Mouse (Mus musculus) midbrain, embryonic 11.5 days (tissue): Measurements from ENCODE around the gene Tagap1. TPM values are rescaled to one million over a fixed set of nuclear protein-coding genes. Genes with fewer than 3 reads are reported as not detected.
"Not testable (repeated sequence)": the region's sequence is repeated elsewhere in the genome, so short reads cannot be mapped to it uniquely, and the experiment has no call there.

ENCODE experiments used
- ATAC-seq: fragments of 200-750 bp; cut with Nextera tagmentation; 2 replicates; pipeline ENCODE4 v1.8.0; 2017; ENCODE audit warnings: moderate TSS enrichment, moderate library complexity; ENCODE audit not compliant: low FRiP score
- DNase-seq: peaks from one replicate; pipeline ENCODE4 v3.0.0; 2015; ENCODE audit warnings: low spot score; ENCODE audit errors: missing footprints
- H3K27ac ChIP-seq: fragments of 300-500 bp; sonication (generic); 2 replicates; pipeline ENCODE4 v1.5.1; 2014; ENCODE audit warnings: low read depth, low read length
- H3K27me3 ChIP-seq: fragments of 300-500 bp; sonication (generic); 2 replicates; pipeline ENCODE4 v1.6.1; 2014; ENCODE audit warnings: mild to moderate bottlenecking, low read length, moderate library complexity, mixed read lengths; ENCODE audit not compliant: control insufficient read depth, insufficient read depth
- H3K36me3 ChIP-seq: fragments of 300-500 bp; sonication (generic); 2 replicates; pipeline ENCODE4 v1.6.1; 2014; ENCODE audit warnings: mild to moderate bottlenecking, low read length, moderate library complexity, mixed read lengths; ENCODE audit not compliant: control insufficient read depth, insufficient read depth
- H3K4me1 ChIP-seq: fragments of 300-500 bp; sonication (generic); 2 replicates; pipeline ENCODE4 v1.6.1; 2014; ENCODE audit warnings: low read length; ENCODE audit not compliant: control insufficient read depth, insufficient read depth
- H3K4me2 ChIP-seq: fragments of 300-500 bp; sonication (generic); 2 replicates; pipeline ENCODE4 v1.6.1; 2014; ENCODE audit warnings: mild to moderate bottlenecking, moderate library complexity
- H3K4me3 ChIP-seq: fragments of 300-500 bp; sonication (generic); 2 replicates; pipeline ENCODE4 v1.5.1; 2014; ENCODE audit warnings: low read depth, low read length
- H3K9ac ChIP-seq: fragments of 300-500 bp; sonication (generic); 2 replicates; pipeline ENCODE4 v1.6.1; 2014; ENCODE audit warnings: low read length
- H3K9me3 ChIP-seq: fragments of 300-500 bp; sonication (generic); 2 replicates; pipeline ENCODE4 v1.6.1; 2016; ENCODE audit warnings: low read length; ENCODE audit not compliant: control insufficient read depth
- WGBS: fragments of 180-500 bp; shearing (Covaris S2); extraction: QIAGEN DNeasy Blood & Tissue Kit; methylation state at CpG from one replicate; pipeline ENCODE4 v1.1.7; 2014; 5-methylcytosine and 5-hydroxymethylcytosine counted together
- polyA plus RNA-seq: library from polyadenylated mRNA; unstranded; fragments of >200 nt; fragmentation: Nextera tagmentation; extraction: Ambion mirVana; gene quantifications from 2 replicates; pipeline ENCODE4 v1.2.1, GENCODE M21; 2014

The Tagap1 gene
- 56.2 and 60.5 TPM in 2 replicates for polyA plus RNA-seq

- not testable (repeated sequence) for H3K4me1 ChIP-seq, H3K27me3 ChIP-seq, H3K27ac ChIP-seq, H3K36me3 ChIP-seq, ATAC-seq, H3K9me3 ChIP-seq
- peak within 1 kb of the TSS; percentile 59 for H3K9ac ChIP-seq
- peak; percentile 82 for DNase-seq
- peak within 1 kb of the TSS; percentile 49 for H3K4me3 ChIP-seq
- peak within 1 kb of the TSS; percentile 39 for H3K4me2 ChIP-seq
- WGBS, result under 1% methylated on average over 38 of the region's 51 CpGs
Measured at GRCm38 (mm10) chr17:6960776-6961175, at the start of gene Tagap1. Gene Tagap1, minus strand, starts transcription at chr17:6961156.

DNA sequence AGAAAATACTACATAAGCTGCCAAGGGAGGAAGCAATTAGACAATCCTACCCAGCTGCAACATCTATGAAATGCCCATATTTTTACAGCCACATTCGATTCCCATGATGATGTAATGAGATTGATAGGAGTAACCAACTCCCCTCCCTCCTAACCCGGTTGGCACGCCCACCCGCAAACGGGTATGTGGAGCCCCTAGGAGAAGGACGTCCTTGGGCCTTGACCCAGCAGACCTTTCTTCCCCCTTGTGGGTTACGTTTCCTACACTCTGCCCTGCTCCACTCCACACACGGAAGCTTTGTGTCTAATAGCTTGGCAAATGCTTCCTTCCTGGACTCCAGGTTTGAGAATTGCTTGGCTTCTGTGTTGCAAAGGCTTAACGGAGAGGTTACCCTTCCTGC lies 48.9 kb upstream of the Tagap1 start:
- H3K4me2 ChIP-seq, DNase-seq, ATAC-seq, H3K4me3 ChIP-seq, H3K9me3 ChIP-seq, H3K36me3 ChIP-seq, H3K27ac ChIP-seq, H3K9ac ChIP-seq, H3K27me3 ChIP-seq, H3K4me1 ChIP-seq: not testable (repeated sequence)
- WGBS, result 88% methylated on average over 4 of the region's 9 CpGs

DNA sequence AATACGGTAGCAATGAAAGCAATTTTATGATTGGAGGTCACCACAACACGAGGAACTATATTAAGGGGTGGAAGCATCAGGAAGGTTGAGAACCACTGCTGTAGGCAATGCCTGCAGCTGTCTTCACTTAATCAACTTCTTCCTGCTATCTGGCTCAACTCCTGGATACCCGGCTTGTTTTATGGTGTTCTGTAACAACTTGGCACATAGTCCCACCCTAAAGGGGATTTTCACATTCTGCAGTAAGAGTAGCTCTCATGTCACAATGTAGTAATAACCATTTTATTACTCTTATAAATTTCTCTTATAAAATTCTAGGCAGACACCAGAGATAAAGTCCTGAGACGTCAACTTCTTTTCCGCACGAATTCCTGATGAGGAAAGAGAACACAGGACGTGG lies 48.5 kb upstream of the Tagap1 start:
- WGBS, result no CpG with 5 or more reads among the region's 7 CpGs
- H3K36me3 ChIP-seq, H3K4me1 ChIP-seq, DNase-seq, H3K27me3 ChIP-seq, H3K9ac ChIP-seq, ATAC-seq, H3K9me3 ChIP-seq, H3K4me3 ChIP-seq, H3K4me2 ChIP-seq, H3K27ac ChIP-seq: not testable (repeated sequence)

- H3K4me1 ChIP-seq, ATAC-seq, H3K4me3 ChIP-seq, DNase-seq, H3K36me3 ChIP-seq, H3K27me3 ChIP-seq, H3K9ac ChIP-seq, H3K4me2 ChIP-seq, H3K9me3 ChIP-seq, H3K27ac ChIP-seq: not testable (repeated sequence)
Measured at GRCm38 (mm10) chr17:7008885-7009284, 47.9 kb upstream of the Tagap1 start.

GRCm38 (mm10) chr17:7005646-7006045 lies 44.7 kb upstream of the Tagap1 start:
- H3K4me3 ChIP-seq, H3K27ac ChIP-seq, ATAC-seq, H3K36me3 ChIP-seq, H3K27me3 ChIP-seq, H3K9me3 ChIP-seq, H3K9ac ChIP-seq, H3K4me2 ChIP-seq, H3K4me1 ChIP-seq: not testable (repeated sequence)
- peak; percentile 84 for DNase-seq
- 35% methylated on average over 3 of the region's 4 CpGs for WGBS

DNA sequence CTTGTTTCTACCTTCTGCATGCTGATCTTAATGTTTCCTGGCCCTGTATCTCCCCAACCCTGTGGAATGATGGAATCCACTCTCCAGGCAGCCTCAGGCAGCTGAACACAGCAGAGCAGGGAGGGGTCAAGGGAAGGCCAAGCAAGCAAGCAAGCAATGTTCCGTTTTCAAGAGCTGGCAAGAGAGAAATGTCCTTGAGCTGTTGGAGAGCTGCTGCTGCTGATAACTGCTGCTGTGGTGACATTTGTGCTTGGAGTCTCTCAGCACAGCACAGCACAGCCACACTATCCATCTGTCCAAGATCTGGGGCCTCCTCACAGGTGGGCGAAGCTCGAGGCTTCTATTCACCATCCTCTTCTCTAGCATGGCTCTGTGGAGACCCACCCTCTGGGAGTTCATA lies 42.4 kb upstream of the Tagap1 start:
- not testable (repeated sequence) for H3K36me3 ChIP-seq, H3K9me3 ChIP-seq, DNase-seq, H3K4me2 ChIP-seq, H3K27me3 ChIP-seq, H3K27ac ChIP-seq, H3K4me3 ChIP-seq, H3K4me1 ChIP-seq, ATAC-seq, H3K9ac ChIP-seq
- WGBS, result no CpG with 5 or more reads among the region's 3 CpGs

DNA sequence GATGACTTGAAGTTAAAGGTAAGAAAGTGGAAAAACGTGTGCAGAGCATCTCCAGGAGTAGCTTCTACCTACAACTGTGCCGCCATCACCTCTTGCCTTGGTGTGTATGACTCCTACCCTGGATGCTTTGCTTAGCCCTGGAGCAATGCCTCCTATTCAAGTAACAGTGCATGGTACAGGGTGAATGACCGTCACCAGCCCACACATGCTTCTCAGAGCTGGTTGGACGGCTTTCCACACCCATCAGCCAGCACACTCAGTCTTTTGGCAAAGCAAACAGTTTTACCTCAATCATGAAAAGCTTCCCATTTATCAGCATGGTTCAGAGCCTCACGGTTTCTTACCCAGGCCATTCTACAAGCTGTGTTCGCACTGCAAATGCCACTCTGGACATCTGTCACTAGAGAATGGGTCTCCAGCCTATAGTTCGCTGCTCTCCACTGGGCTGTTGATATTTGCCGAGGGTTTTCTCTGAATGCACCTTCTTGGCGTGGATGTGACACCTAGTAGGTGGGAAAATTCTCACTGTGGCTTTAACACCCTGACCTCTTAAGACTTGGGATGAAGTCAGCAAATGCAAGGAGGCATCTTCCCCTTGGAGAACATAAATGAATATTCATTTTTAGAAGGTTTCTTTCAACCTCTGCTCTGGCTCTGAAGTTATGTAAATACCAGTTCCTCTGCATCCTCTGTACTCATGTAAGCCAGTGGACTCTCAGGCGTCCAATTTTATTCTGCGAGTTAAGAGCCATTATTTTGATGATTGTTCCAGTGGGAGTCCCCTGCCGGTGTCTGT lies 41.0 kb upstream of the Tagap1 start:
- DNase-seq, H3K4me3 ChIP-seq, H3K9me3 ChIP-seq, H3K4me1 ChIP-seq, H3K9ac ChIP-seq, H3K27ac ChIP-seq, H3K4me2 ChIP-seq, H3K36me3 ChIP-seq, H3K27me3 ChIP-seq, ATAC-seq: not testable (repeated sequence)
- WGBS, result 90% methylated on average over 8 of the region's 12 CpGs

- no CpG with 5 or more reads among the region's 7 CpGs for WGBS
- H3K27me3 ChIP-seq, H3K4me1 ChIP-seq, H3K9me3 ChIP-seq, H3K36me3 ChIP-seq, ATAC-seq, H3K4me3 ChIP-seq, H3K27ac ChIP-seq, DNase-seq, H3K4me2 ChIP-seq, H3K9ac ChIP-seq: not testable (repeated sequence)
Measured at GRCm38 (mm10) chr17:6997778-6998490, 37.0 kb upstream of the Tagap1 start.

GRCm38 (mm10) chr17:6996826-6997225 lies 35.9 kb upstream of the Tagap1 start:
- 88% methylated on average over 8 of the region's 8 CpGs for WGBS

More at GRCm38 (mm10) chr17:6996826-6997225, 35.9 kb upstream of the Tagap1 start:
- H3K9ac ChIP-seq, H3K27me3 ChIP-seq, ATAC-seq, H3K36me3 ChIP-seq, H3K4me1 ChIP-seq, H3K4me2 ChIP-seq, H3K4me3 ChIP-seq, H3K9me3 ChIP-seq, H3K27ac ChIP-seq: not testable (repeated sequence)
- peak; percentile 77 for DNase-seq
